Mouse (Mus musculus) kidney, postnatal 10 days (tissue): ENCODE data around the gene Gja5.

Experiments used
- DNase-seq: peaks from one replicate; pipeline ENCODE4 v3.0.0; 2021; ENCODE audit warnings: mixed read lengths

Gja5 gene

GRCm38 (mm10) chr3:97104696-97105430 is 200.4 kb downstream of the Gja5 start:
- DNase-seq, result peak; percentile 74

GRCm38 (mm10) chr3:97117511-97117910 is 213.0 kb downstream of the Gja5 start:
- DNase-seq, result no peak

GRCm38 (mm10) chr3:97118313-97118712 is 213.8 kb downstream of the Gja5 start:
- no peak for DNase-seq

GRCm38 (mm10) chr3:97124193-97124592 is 219.7 kb downstream of the Gja5 start:
- DNase-seq, result peak; percentile 28
